Mouse (Mus musculus): ENCODE measurements around the gene Rgs9bp. TPM values are rescaled to one million over a fixed set of nuclear protein-coding genes. Genes with fewer than 3 reads are reported as not detected.
A peak's percentile ranks its signal among the peaks of the same experiment; 100 is the strongest.

Rgs9bp gene
- polyA plus RNA-seq, 1 experiment from 2014 or later: 0.06 TPM

GRCm38 (mm10) chr7:35601106-35601505 is 15.7 kb upstream of the Rgs9bp start:
- no peak overlapping the region for H3K9ac ChIP-seq (ENCODE audit: low read depth, low read length)
- H3K36me3 ChIP-seq (ENCODE audit: control insufficient read depth, insufficient read depth, low read length): peaks cover 11% of the 10 kb centered on the region
- H3K27me3 ChIP-seq (ENCODE audit: control insufficient read depth, insufficient read depth, low read depth, low read length): no peaks in the 10 kb centered on the region
- WGBS: 93% methylated on average over 6 of the region's 6 CpGs
- H3K27ac ChIP-seq (ENCODE audit: low read length): no peak overlapping the region
- H3K9me3 ChIP-seq (replicated peaks; ENCODE audit: control insufficient read depth, low read length, poor library complexity, severe bottlenecking): no peaks in the 10 kb centered on the region
- H3K4me1 ChIP-seq (ENCODE audit: control insufficient read depth, insufficient read depth, low read length): no peaks in the 10 kb centered on the region
- H3K4me3 ChIP-seq (ENCODE audit: low read depth, low read length): no peak overlapping the region
- no peak overlapping the region for H3K4me2 ChIP-seq (ENCODE audit: low read length)
- ATAC-seq: no peak

- ATAC-seq: no peak
- no peak overlapping the region for H3K4me2 ChIP-seq (ENCODE audit: low read length)
- H3K4me3 ChIP-seq (ENCODE audit: low read depth, low read length): no peak overlapping the region
- H3K27ac ChIP-seq (ENCODE audit: low read length): no peak overlapping the region
- no peak overlapping the region for H3K9ac ChIP-seq (ENCODE audit: low read depth, low read length)
- H3K27me3 ChIP-seq (ENCODE audit: control insufficient read depth, insufficient read depth, low read depth, low read length): no peaks in the 10 kb centered on the region
- 90% methylated on average over 10 of the region's 10 CpGs for WGBS
- H3K36me3 ChIP-seq (ENCODE audit: control insufficient read depth, insufficient read depth, low read length): peaks cover 19% of the 10 kb centered on the region
- no peaks in the 10 kb centered on the region for H3K4me1 ChIP-seq (ENCODE audit: control insufficient read depth, insufficient read depth, low read length)
- H3K9me3 ChIP-seq (replicated peaks; ENCODE audit: control insufficient read depth, low read length, poor library complexity, severe bottlenecking): no peaks in the 10 kb centered on the region
These were observed 14.6 kb upstream of the Rgs9bp start for GRCm38 (mm10) chr7:35600031-35600430.

GRCm38 (mm10) chr7:35599492-35599891 is 14.1 kb upstream of the Rgs9bp start:
- Histone ChIP-seq H3K27ac (ENCODE audit: low read length) (no peak overlapping the region), H3K4me1 (ENCODE audit: control insufficient read depth, insufficient read depth, low read length) (no peaks in the 10 kb centered on the region), H3K4me3 (ENCODE audit: low read depth, low read length) (no peak overlapping the region), H3K9ac (ENCODE audit: low read depth, low read length) (no peak overlapping the region), H3K36me3 (ENCODE audit: control insufficient read depth, insufficient read depth, low read length) (peaks cover 19% of the 10 kb centered on the region), H3K9me3 (replicated peaks; ENCODE audit: control insufficient read depth, low read length, poor library complexity, severe bottlenecking) (no peaks in the 10 kb centered on the region), H3K4me2 (ENCODE audit: low read length) (no peak overlapping the region), H3K27me3 (ENCODE audit: control insufficient read depth, insufficient read depth, low read depth, low read length) (no peaks in the 10 kb centered on the region)
- no peak for ATAC-seq
- 96% methylated on average over 9 of the region's 9 CpGs for WGBS

- Histone ChIP-seq H3K9ac (ENCODE audit: low read depth, low read length) (no peak overlapping the region), H3K9me3 (replicated peaks; ENCODE audit: control insufficient read depth, low read length, poor library complexity, severe bottlenecking) (no peaks in the 10 kb centered on the region), H3K4me1 (ENCODE audit: control insufficient read depth, insufficient read depth, low read length) (no peaks in the 10 kb centered on the region), H3K4me3 (ENCODE audit: low read depth, low read length) (no peak overlapping the region), H3K4me2 (ENCODE audit: low read length) (no peak overlapping the region), H3K27me3 (ENCODE audit: control insufficient read depth, insufficient read depth, low read depth, low read length) (no peaks in the 10 kb centered on the region), H3K27ac (ENCODE audit: low read length) (no peak overlapping the region), H3K36me3 (ENCODE audit: control insufficient read depth, insufficient read depth, low read length) (peaks cover 17% of the 10 kb centered on the region)
- WGBS: 91% methylated on average over 5 of the region's 5 CpGs
- no peak for ATAC-seq
These were observed 8.9 kb upstream of the Rgs9bp start for GRCm38 (mm10) chr7:35594311-35594710.

GRCm38 (mm10) chr7:35590731-35591191 is 5.4 kb upstream of the Rgs9bp start:
- Histone ChIP-seq H3K27ac (ENCODE audit: low read length) (no peak overlapping the region), H3K27me3 (ENCODE audit: control insufficient read depth, insufficient read depth, low read depth, low read length) (no peaks in the 10 kb centered on the region), H3K9ac (ENCODE audit: low read depth, low read length) (no peak overlapping the region), H3K36me3 (ENCODE audit: control insufficient read depth, insufficient read depth, low read length) (peaks cover 14% of the 10 kb centered on the region), H3K4me1 (ENCODE audit: control insufficient read depth, insufficient read depth, low read length) (peaks cover 7% of the 10 kb centered on the region), H3K4me2 (ENCODE audit: low read length) (no peak overlapping the region), H3K9me3 (replicated peaks; ENCODE audit: control insufficient read depth, low read length, poor library complexity, severe bottlenecking) (no peaks in the 10 kb centered on the region), H3K4me3 (ENCODE audit: low read depth, low read length) (no peak overlapping the region)
- ATAC-seq: no peak
- 92% methylated on average over 10 of the region's 10 CpGs for WGBS

GRCm38 (mm10) chr7:35589485-35589884 is 4.1 kb upstream of the Rgs9bp start:
- Histone ChIP-seq H3K4me1 (ENCODE audit: control insufficient read depth, insufficient read depth, low read length) (peaks cover 17% of the 10 kb centered on the region), H3K4me3 (ENCODE audit: low read depth, low read length) (no peak overlapping the region), H3K9me3 (replicated peaks; ENCODE audit: control insufficient read depth, low read length, poor library complexity, severe bottlenecking) (no peaks in the 10 kb centered on the region), H3K27ac (ENCODE audit: low read length) (no peak overlapping the region), H3K9ac (ENCODE audit: low read depth, low read length) (no peak overlapping the region), H3K36me3 (ENCODE audit: control insufficient read depth, insufficient read depth, low read length) (peaks cover 10% of the 10 kb centered on the region), H3K4me2 (ENCODE audit: low read length) (no peak overlapping the region), H3K27me3 (ENCODE audit: control insufficient read depth, insufficient read depth, low read depth, low read length) (peaks cover 6% of the 10 kb centered on the region)
- 75% methylated on average over 6 of the region's 7 CpGs for WGBS
- ATAC-seq: no peak

GRCm38 (mm10) chr7:35588680-35589428 is 3.5 kb upstream of the Rgs9bp start:
- Histone ChIP-seq H3K9ac (ENCODE audit: low read depth, low read length) (no peak overlapping the region), H3K4me3 (ENCODE audit: low read depth, low read length) (no peak overlapping the region), H3K36me3 (ENCODE audit: control insufficient read depth, insufficient read depth, low read length) (peaks cover 10% of the 10 kb centered on the region), H3K27ac (ENCODE audit: low read length) (no peak overlapping the region), H3K9me3 (replicated peaks; ENCODE audit: control insufficient read depth, low read length, poor library complexity, severe bottlenecking) (no peaks in the 10 kb centered on the region), H3K27me3 (ENCODE audit: control insufficient read depth, insufficient read depth, low read depth, low read length) (peaks cover 12% of the 10 kb centered on the region), H3K4me2 (ENCODE audit: low read length) (no peak overlapping the region), H3K4me1 (ENCODE audit: control insufficient read depth, insufficient read depth, low read length) (peaks cover 22% of the 10 kb centered on the region)
- no peak for ATAC-seq
- 92% methylated on average over 9 of the region's 9 CpGs for WGBS

GRCm38 (mm10) chr7:35587728-35588127 is 2.3 kb upstream of the Rgs9bp start:
- H3K4me2 ChIP-seq (ENCODE audit: low read length): no peak overlapping the region
- no peak overlapping the region for H3K27ac ChIP-seq (ENCODE audit: low read length)
- H3K4me3 ChIP-seq (ENCODE audit: low read depth, low read length): no peak overlapping the region
- no peaks in the 10 kb centered on the region for H3K9me3 ChIP-seq (replicated peaks; ENCODE audit: control insufficient read depth, low read length, poor library complexity, severe bottlenecking)
- H3K27me3 ChIP-seq (ENCODE audit: control insufficient read depth, insufficient read depth, low read depth, low read length): peaks cover 22% of the 10 kb centered on the region
- H3K36me3 ChIP-seq (ENCODE audit: control insufficient read depth, insufficient read depth, low read length): peaks cover 3% of the 10 kb centered on the region; the same call in 1 of the 2 replicates
- ATAC-seq: no peak
- peaks cover 22% of the 10 kb centered on the region for H3K4me1 ChIP-seq (ENCODE audit: control insufficient read depth, insufficient read depth, low read length)
- 78% methylated on average over 5 of the region's 5 CpGs for WGBS
- no peak overlapping the region for H3K9ac ChIP-seq (ENCODE audit: low read depth, low read length)

GRCm38 (mm10) chr7:35586906-35587445 is 1.6 kb upstream of the Rgs9bp start:
- no peak overlapping the region for H3K27ac ChIP-seq (ENCODE audit: low read length)
- no peak for ATAC-seq
- H3K9ac ChIP-seq (ENCODE audit: low read depth, low read length): peak overlapping the region; percentile 94
- H3K27me3 ChIP-seq (ENCODE audit: control insufficient read depth, insufficient read depth, low read depth, low read length): peaks cover 23% of the 10 kb centered on the region
- peaks cover 22% of the 10 kb centered on the region for H3K4me1 ChIP-seq (ENCODE audit: control insufficient read depth, insufficient read depth, low read length)
- no peaks in the 10 kb centered on the region for H3K9me3 ChIP-seq (replicated peaks; ENCODE audit: control insufficient read depth, low read length, poor library complexity, severe bottlenecking)
- peak overlapping the region; percentile 100 for H3K4me2 ChIP-seq (ENCODE audit: low read length)
- 24% methylated on average over 15 of the region's 15 CpGs for WGBS
- peak overlapping the region; percentile 94 for H3K4me3 ChIP-seq (ENCODE audit: low read depth, low read length)
- no peaks in the 10 kb centered on the region for H3K36me3 ChIP-seq (ENCODE audit: control insufficient read depth, insufficient read depth, low read length)
